Mouse (Mus musculus) duodenum, adult 2 months (tissue): Measurements from ENCODE around the gene Vangl1. TPM values are rescaled to one million over a fixed set of nuclear protein-coding genes. Genes with fewer than 3 reads are reported as not detected.

ENCODE experiments used
- polyA plus RNA-seq: library from polyadenylated mRNA; depleted of rRNA; stranded (reverse); fragments of >200 nt; gene quantifications from 2 replicates; pipeline ENCODE4 v1.2.3, GENCODE M21; 2012; ENCODE audit warnings: low replicate concordance; rRNA removed

Vangl1 gene
- polyA plus RNA-seq = 4.5 and 10.7 TPM in 2 replicates

DNA sequence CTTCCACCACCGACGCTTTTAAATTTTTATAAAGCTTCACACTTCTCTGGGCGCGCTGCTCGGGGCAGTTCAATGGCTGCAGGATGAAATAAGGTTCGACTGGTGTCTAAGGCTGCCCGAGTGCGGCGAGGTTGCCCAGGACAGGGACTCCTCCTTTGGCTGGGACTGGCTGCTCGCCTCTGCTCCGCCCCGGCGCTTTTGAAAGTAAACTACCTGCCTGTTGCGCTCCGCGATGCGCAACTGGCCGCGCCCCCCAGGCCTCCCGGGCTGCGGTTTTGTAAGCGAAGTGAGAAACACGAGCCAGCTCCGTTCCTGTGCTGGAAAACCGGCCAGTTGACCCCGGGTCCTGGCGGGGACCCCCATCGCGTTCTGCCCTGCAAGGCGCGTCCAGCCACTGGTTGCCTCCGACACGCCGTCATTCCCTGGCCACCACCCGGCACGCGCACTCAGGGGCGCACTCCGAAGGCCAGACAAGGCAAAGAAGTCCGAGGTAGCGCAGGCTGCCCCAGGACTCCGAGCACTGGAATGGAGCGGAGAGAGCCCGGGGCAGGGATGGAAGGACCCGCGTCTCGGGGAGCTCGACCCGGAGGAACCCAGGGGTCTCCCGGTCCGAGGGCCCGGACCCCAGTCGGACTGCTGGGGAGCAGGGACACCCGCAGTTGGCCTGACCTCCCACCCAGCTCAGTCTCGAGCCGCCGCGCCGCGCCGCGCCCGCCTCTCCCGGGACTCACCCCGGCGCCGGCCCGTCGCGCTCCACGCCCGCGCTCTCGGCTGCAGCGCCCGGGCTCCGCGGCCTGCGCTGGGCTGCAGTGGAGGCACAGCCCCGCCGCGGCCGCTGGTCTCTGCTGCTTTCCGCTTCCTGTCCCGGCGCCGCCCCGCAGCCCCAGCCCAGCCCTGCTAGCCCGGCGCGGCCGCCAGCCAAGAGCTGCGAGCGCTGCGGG, at the start of gene Vangl1:
Gene Vangl1 (minus strand): TSS at position 913 of the 941 bp plus-strand sequence.

Other genes starting within 250 kb of the Vangl1 start
- 0.06 TPM in 1 of 2 replicates, not detected in the other for gene Nhlh2, start 194.6 kb downstream of the Vangl1 start, polyA plus RNA-seq
- gene Casq2, start 118.3 kb downstream of the Vangl1 start, polyA plus RNA-seq = 0.58 and 1.1 TPM in 2 replicates